Mouse (Mus musculus) testis, adult 10 weeks (tissue): Measurements from ENCODE around the gene Vmn1r40. TPM values are rescaled to one million over a fixed set of nuclear protein-coding genes. Genes with fewer than 3 reads are reported as not detected.

Experiments used
- polyA plus RNA-seq: library from polyadenylated mRNA; stranded (reverse); fragments of 350-450 nt; fragmentation: Illumina TruSeq; extraction: RNeasy Lipid Tissue Mini Kit (QIAGEN cat#74804); gene quantifications from one replicate; pipeline ENCODE4 v1.2.3, GENCODE M21; 2014; ENCODE audit warnings: low read depth, low replicate concordance

Vmn1r40 gene
- polyA plus RNA-seq = 1.6 TPM

GRCm38 (mm10) chr6:89707240-89707639, at the start of gene Vmn1r40:
Gene Vmn1r40, plus strand, starts transcription at chr6:89707540.

GRCm38 (mm10) chr6:89740466-89740865, 33.1 kb downstream of the Vmn1r40 start, which contains the start of gene Vmn1r41:
Gene Vmn1r41, plus strand, starts transcription at chr6:89740766.

Other genes starting within 250 kb of the Vmn1r40 start
- gene Chchd6, start 111.9 kb upstream of the Vmn1r40 start, polyA plus RNA-seq = 7.4 TPM
- gene Txnrd3, start 63.6 kb upstream of the Vmn1r40 start, polyA plus RNA-seq = 267 TPM
- gene Vmn1r41, start 33.2 kb downstream of the Vmn1r40 start, polyA plus RNA-seq = not detected
- gene Vmn1r42, start 168.9 kb downstream of the Vmn1r40 start, polyA plus RNA-seq = 0.11 TPM
- 3.3 TPM for gene Vmn1r43, start 168.9 kb downstream of the Vmn1r40 start, polyA plus RNA-seq
- 0.59 TPM for gene Vmn1r44, start 176.1 kb downstream of the Vmn1r40 start, polyA plus RNA-seq
- gene Vmn1r45, start 233.1 kb downstream of the Vmn1r40 start, polyA plus RNA-seq = not detected